Mouse (Mus musculus): ENCODE results near the gene Magoh. TPM values are rescaled to one million over a fixed set of nuclear protein-coding genes. Genes with fewer than 3 reads are reported as not detected.

Magoh gene
- polyA plus RNA-seq, 1 experiment from 2014 or later: 224 TPM

GRCm38 (mm10) chr4:107856958-107857686, 22.4 kb upstream of the Magoh start:
- H3K36me3 ChIP-seq (ENCODE audit: control insufficient read depth, insufficient read depth, low read length): no peaks in the 10 kb centered on the region
- no peak overlapping the region for H3K27ac ChIP-seq (ENCODE audit: low read depth, low read length)
- H3K4me1 ChIP-seq (replicated peaks; ENCODE audit: control insufficient read depth, insufficient read depth, low read length): no peaks in the 10 kb centered on the region; the same call in 1 of the 2 replicates
- no peak overlapping the region for H3K9ac ChIP-seq (ENCODE audit: low read depth, low read length)
- no peak overlapping the region for H3K4me3 ChIP-seq (ENCODE audit: low read depth, low read length)
- H3K4me2 ChIP-seq: no peak overlapping the region
- no peaks in the 10 kb centered on the region for H3K27me3 ChIP-seq (replicated peaks; ENCODE audit: control insufficient read depth, insufficient read depth, low read length)
- DNase-seq (ENCODE audit: low spot score) (no peak), ATAC-seq (replicated peaks; ENCODE audit: low FRiP score) (no peak)
- 73% methylated on average over 11 of the region's 11 CpGs for WGBS
- no peaks in the 10 kb centered on the region for H3K9me3 ChIP-seq (ENCODE audit: control insufficient read depth, low read length)

- ATAC-seq (replicated peaks; ENCODE audit: low FRiP score) (no peak), DNase-seq (ENCODE audit: low spot score) (no peak)
- no peaks in the 10 kb centered on the region for H3K27me3 ChIP-seq (replicated peaks; ENCODE audit: control insufficient read depth, insufficient read depth, low read length)
- H3K27ac ChIP-seq (ENCODE audit: low read depth, low read length): no peak overlapping the region
- H3K4me3 ChIP-seq (ENCODE audit: low read depth, low read length): no peak overlapping the region
- H3K4me2 ChIP-seq: no peak overlapping the region
- H3K36me3 ChIP-seq (ENCODE audit: control insufficient read depth, insufficient read depth, low read length): no peaks in the 10 kb centered on the region
- H3K9ac ChIP-seq (ENCODE audit: low read depth, low read length): no peak overlapping the region
- WGBS: 83% methylated on average over 7 of the region's 7 CpGs
- H3K4me1 ChIP-seq (replicated peaks; ENCODE audit: control insufficient read depth, insufficient read depth, low read length): no peaks in the 10 kb centered on the region; the same call in 1 of the 2 replicates
- H3K9me3 ChIP-seq (ENCODE audit: control insufficient read depth, low read length): no peaks in the 10 kb centered on the region
These were observed 20.6 kb upstream of the Magoh start for GRCm38 (mm10) chr4:107858995-107859394.

- no peak overlapping the region for H3K27ac ChIP-seq (ENCODE audit: low read depth, low read length)
- 84% methylated on average over 4 of the region's 4 CpGs for WGBS
- H3K4me2 ChIP-seq: no peak overlapping the region
- no peaks in the 10 kb centered on the region for H3K27me3 ChIP-seq (replicated peaks; ENCODE audit: control insufficient read depth, insufficient read depth, low read length)
- ATAC-seq (replicated peaks; ENCODE audit: low FRiP score) (no peak), DNase-seq (ENCODE audit: low spot score) (no peak)
- no peaks in the 10 kb centered on the region for H3K9me3 ChIP-seq (ENCODE audit: control insufficient read depth, low read length)
- no peaks in the 10 kb centered on the region for H3K36me3 ChIP-seq (ENCODE audit: control insufficient read depth, insufficient read depth, low read length)
- H3K9ac ChIP-seq (ENCODE audit: low read depth, low read length): no peak overlapping the region
- no peaks in the 10 kb centered on the region for H3K4me1 ChIP-seq (replicated peaks; ENCODE audit: control insufficient read depth, insufficient read depth, low read length)
- H3K4me3 ChIP-seq (ENCODE audit: low read depth, low read length): no peak overlapping the region
These were observed 14.7 kb upstream of the Magoh start for GRCm38 (mm10) chr4:107864866-107865265.

GRCm38 (mm10) chr4:107881631-107882030, 2.1 kb downstream of the Magoh start:
- Histone ChIP-seq H3K4me1 (replicated peaks; ENCODE audit: control insufficient read depth, insufficient read depth, low read length) (peaks cover 10% of the 10 kb centered on the region; the same call in 1 of the 2 replicates), H3K27ac (ENCODE audit: low read depth, low read length) (no peak overlapping the region), H3K9ac (ENCODE audit: low read depth, low read length) (no peak overlapping the region), H3K4me3 (ENCODE audit: low read depth, low read length) (no peak overlapping the region), H3K4me2 (no peak overlapping the region), H3K9me3 (ENCODE audit: control insufficient read depth, low read length) (no peaks in the 10 kb centered on the region), H3K27me3 (replicated peaks; ENCODE audit: control insufficient read depth, insufficient read depth, low read length) (no peaks in the 10 kb centered on the region), H3K36me3 (ENCODE audit: control insufficient read depth, insufficient read depth, low read length) (peaks cover 30% of the 10 kb centered on the region; the same call in 1 of the 2 replicates)
- WGBS: 82% methylated on average over 1 of the region's 1 CpGs
- no peak for DNase-seq (ENCODE audit: low spot score)
- no peak for ATAC-seq (replicated peaks; ENCODE audit: low FRiP score)

GRCm38 (mm10) chr4:107886371-107886770, 6.8 kb downstream of the Magoh start:
- WGBS: 80% methylated on average over 7 of the region's 7 CpGs
- no peak for ATAC-seq (replicated peaks; ENCODE audit: low FRiP score)
- H3K4me1 ChIP-seq (replicated peaks; ENCODE audit: control insufficient read depth, insufficient read depth, low read length): peaks cover 18% of the 10 kb centered on the region
- H3K4me2 ChIP-seq: no peak overlapping the region
- no peak for DNase-seq (ENCODE audit: low spot score)
- H3K27me3 ChIP-seq (replicated peaks; ENCODE audit: control insufficient read depth, insufficient read depth, low read length): no peaks in the 10 kb centered on the region
- peaks cover 33% of the 10 kb centered on the region for H3K36me3 ChIP-seq (ENCODE audit: control insufficient read depth, insufficient read depth, low read length)
- H3K9ac ChIP-seq (ENCODE audit: low read depth, low read length): no peak overlapping the region
- no peaks in the 10 kb centered on the region for H3K9me3 ChIP-seq (ENCODE audit: control insufficient read depth, low read length)
- no peak overlapping the region for H3K4me3 ChIP-seq (ENCODE audit: low read depth, low read length)
- no peak overlapping the region for H3K27ac ChIP-seq (ENCODE audit: low read depth, low read length)

- peak overlapping the region; percentile 84 for H3K27ac ChIP-seq (ENCODE audit: low read depth, low read length)
- peak overlapping the region; percentile 94 for H3K4me2 ChIP-seq
- ATAC-seq (replicated peaks; ENCODE audit: low FRiP score) (peak; percentile 27), DNase-seq (ENCODE audit: low spot score) (no peak)
- peak overlapping the region; percentile 67 for H3K4me3 ChIP-seq (ENCODE audit: low read depth, low read length)
- peaks cover 28% of the 10 kb centered on the region for H3K36me3 ChIP-seq (ENCODE audit: control insufficient read depth, insufficient read depth, low read length)
- H3K27me3 ChIP-seq (replicated peaks; ENCODE audit: control insufficient read depth, insufficient read depth, low read length): no peaks in the 10 kb centered on the region
- peaks cover 18% of the 10 kb centered on the region for H3K4me1 ChIP-seq (replicated peaks; ENCODE audit: control insufficient read depth, insufficient read depth, low read length)
- peak overlapping the region; percentile 63 for H3K9ac ChIP-seq (ENCODE audit: low read depth, low read length)
- under 1% methylated on average over 12 of the region's 12 CpGs for WGBS
- H3K9me3 ChIP-seq (ENCODE audit: control insufficient read depth, low read length): no peaks in the 10 kb centered on the region
These were observed 9.8 kb downstream of the Magoh start for GRCm38 (mm10) chr4:107889385-107889730.

- Histone ChIP-seq H3K27me3 (replicated peaks; ENCODE audit: control insufficient read depth, insufficient read depth, low read length) (no peaks in the 10 kb centered on the region), H3K9me3 (ENCODE audit: control insufficient read depth, low read length) (no peaks in the 10 kb centered on the region), H3K4me3 (ENCODE audit: low read depth, low read length) (peak within 1 kb of the TSS; percentile 67), H3K4me1 (replicated peaks; ENCODE audit: control insufficient read depth, insufficient read depth, low read length) (peaks cover 18% of the 10 kb centered on the region), H3K9ac (ENCODE audit: low read depth, low read length) (peak within 1 kb of the TSS; percentile 63), H3K4me2 (peak within 1 kb of the TSS; percentile 94), H3K36me3 (ENCODE audit: control insufficient read depth, insufficient read depth, low read length) (peaks cover 26% of the 10 kb centered on the region), H3K27ac (ENCODE audit: low read depth, low read length) (peak within 1 kb of the TSS; percentile 84)
- peak; percentile 93 for ATAC-seq (replicated peaks; ENCODE audit: low FRiP score)
- under 1% methylated on average over 46 of the region's 48 CpGs for WGBS
- DNase-seq (ENCODE audit: low spot score): peak; percentile 95
These were observed 10.3 kb downstream of the Magoh start, which contains the start of gene 0610037L13Rik for GRCm38 (mm10) chr4:107889731-107890432. 0610037L13Rik (plus strand) TSS chr4:107889813.

- Histone ChIP-seq H3K4me1 (replicated peaks; ENCODE audit: control insufficient read depth, insufficient read depth, low read length) (peaks cover 15% of the 10 kb centered on the region), H3K9me3 (ENCODE audit: control insufficient read depth, low read length) (no peaks in the 10 kb centered on the region), H3K4me3 (ENCODE audit: low read depth, low read length) (no peak overlapping the region), H3K27ac (ENCODE audit: low read depth, low read length) (no peak overlapping the region), H3K36me3 (ENCODE audit: control insufficient read depth, insufficient read depth, low read length) (peaks cover 25% of the 10 kb centered on the region), H3K27me3 (replicated peaks; ENCODE audit: control insufficient read depth, insufficient read depth, low read length) (no peaks in the 10 kb centered on the region), H3K9ac (ENCODE audit: low read depth, low read length) (no peak overlapping the region), H3K4me2 (no peak overlapping the region)
- WGBS: 79% methylated on average over 2 of the region's 2 CpGs
- no peak for DNase-seq (ENCODE audit: low spot score)
- ATAC-seq (replicated peaks; ENCODE audit: low FRiP score): no peak
These were observed 13.1 kb downstream of the Magoh start for GRCm38 (mm10) chr4:107892663-107893062.
